Mouse (Mus musculus) adipocyte (in vitro differentiated cells): ENCODE results near the gene Bach2.

Source experiments
- DNase-seq: peaks from one replicate; pipeline ENCODE4 v3.0.0-alpha.2; 2016; ENCODE audit warnings: low spot score

Gene Bach2

GRCm38 (mm10) chr4:32225191-32225590 lies 13.4 kb upstream of the Bach2 start:
- DNase-seq, result no peak

- DNase-seq, result no peak
Observed at GRCm38 (mm10) chr4:32227970-32228557, 10.5 kb upstream of the Bach2 start.

- no peak for DNase-seq
Observed at GRCm38 (mm10) chr4:32229266-32229665, 9.3 kb upstream of the Bach2 start.

GRCm38 (mm10) chr4:32231258-32232055 lies 7.1 kb upstream of the Bach2 start:
- no peak for DNase-seq

- DNase-seq, result no peak
Observed at GRCm38 (mm10) chr4:32235920-32236705, 2.5 kb upstream of the Bach2 start.

- peak; percentile 58 for DNase-seq
Observed at GRCm38 (mm10) chr4:32238921-32239748, 531 bp downstream of the Bach2 start.

GRCm38 (mm10) chr4:32239749-32240131 lies 1.1 kb downstream of the Bach2 start:
- DNase-seq, result no peak

- no peak for DNase-seq
Observed at GRCm38 (mm10) chr4:32240457-32241030, 1.9 kb downstream of the Bach2 start.

GRCm38 (mm10) chr4:32241351-32241980 lies 2.9 kb downstream of the Bach2 start:
- no peak for DNase-seq

GRCm38 (mm10) chr4:32242122-32242615 lies 3.6 kb downstream of the Bach2 start:
- DNase-seq, result no peak

- no peak for DNase-seq
Observed at GRCm38 (mm10) chr4:32243458-32243857, 4.9 kb downstream of the Bach2 start.

GRCm38 (mm10) chr4:32244092-32244745 lies 5.6 kb downstream of the Bach2 start:
- no peak for DNase-seq

GRCm38 (mm10) chr4:32245586-32245985 lies 7.0 kb downstream of the Bach2 start:
- no peak for DNase-seq

- DNase-seq, result no peak
Observed at GRCm38 (mm10) chr4:32246020-32246419, 7.4 kb downstream of the Bach2 start.

- DNase-seq, result peak; percentile 15
Observed at GRCm38 (mm10) chr4:32246801-32247200, 8.2 kb downstream of the Bach2 start.

- no peak for DNase-seq
Observed at GRCm38 (mm10) chr4:32247463-32248113, 9.0 kb downstream of the Bach2 start.

- peak; percentile 48 for DNase-seq
Observed at GRCm38 (mm10) chr4:32248236-32248635, 9.6 kb downstream of the Bach2 start.

GRCm38 (mm10) chr4:32248990-32249393 lies 10.4 kb downstream of the Bach2 start:
- DNase-seq, result no peak

GRCm38 (mm10) chr4:32249748-32250332 lies 11.2 kb downstream of the Bach2 start:
- no peak for DNase-seq
